Mouse (Mus musculus) gastrocnemius, postnatal 10 days (tissue): ENCODE measurements around the gene Gm379. TPM values are rescaled to one million over a fixed set of nuclear protein-coding genes. Genes with fewer than 3 reads are reported as not detected.

Experiments
- DNase-seq: peaks from one replicate; pipeline ENCODE4 v3.0.0; 2021; ENCODE audit warnings: mixed read lengths
- long read RNA-seq, 2 experiments: library from polyadenylated mRNA; stranded (forward); transcript quantifications; one replicate each; pipeline ENCODE4 v2.0.0; 2021
- total RNA-seq, 2 experiments: library from RNA; stranded (reverse); gene quantifications; 2 replicates each; pipeline ENCODE4 v1.2.3; 2021

Gm379 gene
- total RNA-seq = not detected
- long read RNA-seq, experiment 1, partial matches to known transcripts = 0 of 1 reads
- long read RNA-seq, experiment 1, other reads (novel, unspliced or antisense) = 0 of 1 reads
- long read RNA-seq, experiment 2 = 0 reads

- no peak for DNase-seq
These were observed at the start of gene Gm379 for GRCm38 (mm10) chrX:108664885-108665284. Gene Gm379, minus strand, starts transcription at chrX:108664891.

GRCm38 (mm10) chrX:108704312-108704711, 39.6 kb upstream of the Gm379 start:
- no peak for DNase-seq

- no peak for DNase-seq
These were observed 4.2 kb upstream of the Gm379 start for GRCm38 (mm10) chrX:108668868-108669267.

GRCm38 (mm10) chrX:108621991-108622390, 42.7 kb downstream of the Gm379 start:
- no peak for DNase-seq

GRCm38 (mm10) chrX:108620886-108621285, 43.8 kb downstream of the Gm379 start:
- DNase-seq = no peak

Other genes starting within 250 kb of the Gm379 start
- gene Brwd3, start 169.5 kb upstream of the Gm379 start, total RNA-seq = 1 to 10 TPM; 5.9 to 6.5 TPM